ENCODE assay signal across 23 mouse cellular contexts in genomic region chr7:130374311-130374710, GRCm38 (mm10).
A peak's percentile ranks its signal among the peaks of the same experiment; 100 is the strongest.
DNase-seq lines count a peak whose midpoint lies in the region; ATAC-seq and TF ChIP-seq lines count a peak whose summit lies in the region.
"Had no signal": no experiment of that assay in that cellular context is flagged by ENCODE, and none has a peak within 500 bp of the region (broad histone marks: within the 10 kb centered on the region; RNA-seq: fewer than 3 reads in every experiment).

No protein-coding gene starts in this region.

- no peak for ATAC-seq in liver, postnatal 0 days
- no peak for ATAC-seq in erythroid progenitor cell, adult 5-6 weeks (replicated peaks; ENCODE audit: low FRiP score, poor library complexity, severe bottlenecking)
- ATAC-seq: activated CD4-positive, CD25-positive, alpha-beta regulatory T cell, adult 4 months; intestine, postnatal 0 days had no signal

- H3K27ac ChIP-seq in liver, postnatal 0 days (ENCODE audit: low read depth), result no peak overlapping the region
- peak overlapping the region; percentile 69 for H3K27ac ChIP-seq in brown adipose tissue, adult 24 weeks (replicated peaks; ENCODE audit: low read depth, low read length)
- H3K27ac ChIP-seq: embryonic facial prominence, embryonic 15.5 days; heart, embryonic 13.5 days; hindbrain, embryonic 15.5 days; kidney, embryonic 15.5 days; limb, embryonic 13.5 days had no signal

- TF ChIP-seq CTCF in liver, postnatal 0 days (IDR thresholded peaks at IDR 0.05; ENCODE audit: low read depth), result no peak

- H3K27me3 ChIP-seq in liver, postnatal 0 days (ENCODE audit: insufficient read depth, low read length), result no peaks in the 10 kb centered on the region
- H3K27me3 ChIP-seq: embryonic facial prominence, embryonic 15.5 days; hindbrain, embryonic 15.5 days; kidney, embryonic 15.5 days; limb, embryonic 13.5 days had no signal

- no peak overlapping the region for H3K9ac ChIP-seq in liver, postnatal 0 days (replicated peaks)
- H3K9ac ChIP-seq: embryonic facial prominence, embryonic 15.5 days; heart, embryonic 13.5 days; hindbrain, embryonic 15.5 days; kidney, embryonic 15.5 days; limb, embryonic 13.5 days had no signal

- no peaks in the 10 kb centered on the region for H3K9me3 ChIP-seq in liver, postnatal 0 days (ENCODE audit: low read length)
- H3K9me3 ChIP-seq: embryonic facial prominence, embryonic 15.5 days; heart, embryonic 13.5 days; hindbrain, embryonic 15.5 days; kidney, embryonic 15.5 days; limb, embryonic 13.5 days had no signal

- H3K4me1 ChIP-seq in liver, postnatal 0 days (ENCODE audit: insufficient read depth), result no peaks in the 10 kb centered on the region
- H3K4me1 ChIP-seq in brown adipose tissue, adult 24 weeks (ENCODE audit: control insufficient read depth, insufficient read depth, insufficient read length, low read length), result peaks cover 2% of the 10 kb centered on the region; the same call in 1 of the 2 replicates
- H3K4me1 ChIP-seq: heart, embryonic 13.5 days had no signal

- TF ChIP-seq EP300 in liver, postnatal 0 days (IDR thresholded peaks at IDR 0.05; ENCODE audit: low read depth), result no peak

- no peak overlapping the region for H3K4me2 ChIP-seq in liver, postnatal 0 days (ENCODE audit: low read depth, low read length)
- H3K4me2 ChIP-seq: embryonic facial prominence, embryonic 15.5 days; heart, embryonic 13.5 days; hindbrain, embryonic 15.5 days; kidney, embryonic 15.5 days; limb, embryonic 13.5 days; midbrain, embryonic 11.5 days had no signal

- no peak overlapping the region for H3K4me3 ChIP-seq in liver, postnatal 0 days (ENCODE audit: low read depth, low read length)
- H3K4me3 ChIP-seq in brown adipose tissue, adult 24 weeks (ENCODE audit: insufficient read depth, low read depth, low read length), result no peak overlapping the region
- H3K4me3 ChIP-seq: embryonic facial prominence, embryonic 15.5 days; heart, embryonic 13.5 days; hindbrain, embryonic 15.5 days; kidney, embryonic 15.5 days; limb, embryonic 13.5 days had no signal

- H3K36me3 ChIP-seq in liver, postnatal 0 days (replicated peaks; ENCODE audit: insufficient read depth, low read length), result no peaks in the 10 kb centered on the region
- H3K36me3 ChIP-seq: embryonic facial prominence, embryonic 15.5 days; G1E; heart, embryonic 13.5 days; hindbrain, embryonic 15.5 days; kidney, embryonic 15.5 days; limb, embryonic 13.5 days had no signal

- peak; percentile 14 for DNase-seq in gastrocnemius, postnatal 25 days
- DNase-seq in gastrocnemius, adult 18-20 months (ENCODE audit: low spot score), result no peak
- DNase-seq in liver, postnatal 0 days, result peak; percentile 6
- no peak for DNase-seq in liver
- DNase-seq in adrenal gland, adult 2 months, result peak; percentile 66
- DNase-seq in right cerebral cortex, adult 18-20 months, result no peak
- DNase-seq: cerebellum, adult 11-12 months; cerebellum, postnatal 36 days; gastrocnemius, postnatal 14 days; layer of hippocampus, adult 9-11 months; right cerebral cortex, postnatal 25 days; thymus, postnatal 14 days had no signal

- 81% methylated on average over 9 of the region's 9 CpGs for WGBS in liver, postnatal 0 days (ENCODE audit: insufficient replicate concordance)

Comparison
In these comparisons a context has a peak if more than half of its experiments do, and no peak if none do; other contexts are left out.
1. DNase-seq: peak in gastrocnemius, postnatal 25 days (single experiment), liver, postnatal 0 days (single experiment) and adrenal gland, adult 2 months (single experiment); none in gastrocnemius, adult 18-20 months (single experiment), liver (single experiment) and right cerebral cortex, adult 18-20 months (single experiment).